Mouse (Mus musculus) left cerebral cortex, postnatal 36 days (tissue): ENCODE data around the gene Sat2. TPM values are rescaled to one million over a fixed set of nuclear protein-coding genes. Genes with fewer than 3 reads are reported as not detected.

Source experiments
- DNase-seq, 2 experiments: peaks; one replicate each; pipeline ENCODE4 v3.0.0; 2021 to 2022; ENCODE audit warnings: low spot score in 2 of 2, mixed read lengths in 1 of 2
- intact Hi-C: fragments of 180-260 bp; cut with DNase I; formaldehyde crosslinking; loops from one replicate; pipeline ENCODE4 v1.15.1; 2025
- microRNA-seq: library from miRNA; unstranded; fragments of <30 nt; microRNA quantifications from one replicate; pipeline ENCODE4 v1.2.0, GENCODE M21; 2022
- total RNA-seq, 2 experiments: library from RNA; stranded (reverse); gene quantifications; 2 replicates each; pipeline ENCODE4 v1.2.3; 2021

Gene Sat2
- total RNA-seq, 2 experiments from 2014 or later: 9.5 to 11.2 TPM

- intact Hi-C loops: no loop called here
- DNase-seq: no peak
These were observed 41.3 kb downstream of the Sat2 start for GRCm38 (mm10) chr11:69662967-69663671.

GRCm38 (mm10) chr11:69663795-69664194 lies 42.0 kb downstream of the Sat2 start:
- no peak for DNase-seq
- intact Hi-C loops: no loop called here

- no peak for DNase-seq
- intact Hi-C loops: no loop called here
These were observed 43.0 kb downstream of the Sat2 start for GRCm38 (mm10) chr11:69664841-69665240.

- no peak for DNase-seq
- intact Hi-C loops: no loop called here
These were observed 43.7 kb downstream of the Sat2 start for GRCm38 (mm10) chr11:69665457-69665960.

GRCm38 (mm10) chr11:69665961-69666664 lies 44.3 kb downstream of the Sat2 start, which contains the start of gene Cd68:
Gene Cd68, minus strand, starts transcription at chr11:69666153.
- intact Hi-C loops: no loop called here
- DNase-seq: peak; percentile 61 to 72

- intact Hi-C loops: no loop called here
- no peak for DNase-seq
These were observed 44.8 kb downstream of the Sat2 start for GRCm38 (mm10) chr11:69666665-69667005.

- DNase-seq: peak; percentile 90 to 91
- intact Hi-C loops: no loop called here
These were observed 49.2 kb downstream of the Sat2 start for GRCm38 (mm10) chr11:69670786-69671725.

- DNase-seq: peak in 1 of 2 experiments; percentile 31
- intact Hi-C loops: loop anchor here (1.0 kb wide), 1 partner anchor 10 kb away; no protein-coding TSS in a partner anchor
These were observed 49.9 kb downstream of the Sat2 start for GRCm38 (mm10) chr11:69671726-69672124.

GRCm38 (mm10) chr11:69672211-69672706 lies 50.4 kb downstream of the Sat2 start, which contains the start of gene Eif4a1:
Gene Eif4a1, minus strand, starts transcription at chr11:69672423.
- peak; percentile 100 for DNase-seq
- intact Hi-C loops: loop anchor here (1.0 kb wide), 1 partner anchor 9 kb away; no protein-coding TSS in a partner anchor

Small RNA genes lying within 50 kb of the gene (microRNA-seq; reads per million reads assigned to microRNA genes)
- gene Mir1934 (6.3 reads per million, percentile 22 among the genes with 10 or more reads in this experiment), gene Mir467f (not detected)

Other genes starting within 250 kb of the Sat2 start
- 100 to 1,000 TPM in 1 of 2 experiments, 10 to 100 TPM in 1; 97.9 to 108 TPM for gene Naa38, start 226.5 kb upstream of the Sat2 start, total RNA-seq
- 10 to 100 TPM; 36.4 to 43.1 TPM for gene Cyb5d1, start 226.4 kb upstream of the Sat2 start, total RNA-seq
- 1 to 10 TPM; 2.9 to 4.7 TPM for gene Tmem88, start 223.8 kb upstream of the Sat2 start, total RNA-seq
- gene Kdm6b, start 208.3 kb upstream of the Sat2 start, total RNA-seq: 10 to 100 TPM; 19.9 to 23.9 TPM
- 1 to 10 TPM; 1.4 to 2.1 TPM for gene Dnah2, start 72.9 kb upstream of the Sat2 start, total RNA-seq
- gene Efnb3, start 61.8 kb upstream of the Sat2 start, total RNA-seq: 10 to 100 TPM; 56.1 to 57.3 TPM
- 10 to 100 TPM; 10.2 to 10.8 TPM for gene Wrap53, start 41.8 kb upstream of the Sat2 start, total RNA-seq
- 10 to 100 TPM; 21.7 to 22.6 TPM for gene Trp53, start 41.7 kb upstream of the Sat2 start, total RNA-seq
- 100 to 1,000 TPM; 398 to 420 TPM for gene Atp1b2, start 16.1 kb upstream of the Sat2 start, total RNA-seq
- not detected for gene Shbg, start 4.1 kb upstream of the Sat2 start, total RNA-seq
- gene Fxr2, start 11.0 kb downstream of the Sat2 start, total RNA-seq: 100 to 1,000 TPM; 117 to 149 TPM
- gene Sox15, start 33.3 kb downstream of the Sat2 start, total RNA-seq: under 1 TPM in 1 of 2 experiments, not detected in 1; 0.39 TPM
- gene Mpdu1, start 40.6 kb downstream of the Sat2 start, total RNA-seq: 10 to 100 TPM; 59.8 to 62.3 TPM
- gene Cd68, start 44.1 kb downstream of the Sat2 start, total RNA-seq: 10 to 100 TPM; 14.9 to 15.1 TPM
- 100 to 1,000 TPM; 276 to 285 TPM for gene Eif4a1, start 50.4 kb downstream of the Sat2 start, total RNA-seq
- gene Senp3, start 60.1 kb downstream of the Sat2 start, total RNA-seq: 100 to 1,000 TPM in 1 of 2 experiments, 10 to 100 TPM in 1; 84.3 to 114 TPM
- 1 to 10 TPM; 2.3 to 2.6 TPM for gene Tnfsf13, start 63.8 kb downstream of the Sat2 start, total RNA-seq
- 10 to 100 TPM in 1 of 2 experiments, 1 to 10 TPM in 1; 7.2 to 12.3 TPM for gene Tnfsf12, start 73.8 kb downstream of the Sat2 start, total RNA-seq
- gene Tnfsfm13, start 74.1 kb downstream of the Sat2 start, total RNA-seq: 1 to 10 TPM; 1.7 to 3.0 TPM
- gene Polr2a, start 136.6 kb downstream of the Sat2 start, total RNA-seq: 10 to 100 TPM; 53.5 to 59.7 TPM
- not detected for gene Slc35g3, start 139.9 kb downstream of the Sat2 start, total RNA-seq
- gene Zbtb4, start 143.9 kb downstream of the Sat2 start, total RNA-seq: 100 to 1,000 TPM; 122 to 127 TPM
- gene Chrnb1, start 173.9 kb downstream of the Sat2 start, total RNA-seq: under 1 TPM; 0.66 to 0.81 TPM
- gene Fgf11, start 179.8 kb downstream of the Sat2 start, total RNA-seq: 10 to 100 TPM; 14.1 to 18.7 TPM
- not detected for gene Tmem102, start 183.6 kb downstream of the Sat2 start, total RNA-seq
- not detected for gene Gm39566, start 193.3 kb downstream of the Sat2 start, total RNA-seq
- gene Spem2, start 196.4 kb downstream of the Sat2 start, total RNA-seq: not detected
- gene Spem1, start 200.2 kb downstream of the Sat2 start, total RNA-seq: under 1 TPM; 0.52 TPM
- 100 to 1,000 TPM; 239 to 241 TPM for gene Nlgn2, start 215.8 kb downstream of the Sat2 start, total RNA-seq
- 100 to 1,000 TPM; 111 to 130 TPM for gene Tmem256, start 216.5 kb downstream of the Sat2 start, total RNA-seq
- 10 to 100 TPM; 18.4 to 18.7 TPM for gene Plscr3, start 224.4 kb downstream of the Sat2 start, total RNA-seq
- gene Tnk1, start 236.7 kb downstream of the Sat2 start, total RNA-seq: not detected